Mouse (Mus musculus) embryonic facial prominence, embryonic 12.5 days (tissue): ENCODE data around the gene Itpr3. TPM values are rescaled to one million over a fixed set of nuclear protein-coding genes. Genes with fewer than 3 reads are reported as not detected.
A peak's percentile ranks its signal among the peaks of the same experiment; 100 is the strongest.

Experiments
- ATAC-seq: fragments of 200-750 bp; cut with Nextera tagmentation; 2 replicates; pipeline ENCODE4 v1.8.0; 2017; ENCODE audit not compliant: insufficient number of reproducible peaks, insufficient read depth, low FRiP score, low TSS enrichment
- H3K27ac ChIP-seq: fragments of 300-500 bp; sonication (generic); 2 replicates; pipeline ENCODE4 v1.5.1; 2016; ENCODE audit warnings: mild to moderate bottlenecking
- H3K27me3 ChIP-seq: fragments of 300-500 bp; sonication (generic); 2 replicates; pipeline ENCODE4 v1.6.1; 2016; ENCODE audit warnings: mild to moderate bottlenecking, moderate library complexity
- H3K36me3 ChIP-seq: fragments of 300-500 bp; sonication (generic); 2 replicates; pipeline ENCODE4 v1.6.1; 2016; ENCODE audit warnings: mild to moderate bottlenecking
- H3K4me1 ChIP-seq: fragments of 300-500 bp; sonication (generic); 2 replicates; pipeline ENCODE4 v1.6.1; 2016
- H3K4me2 ChIP-seq: fragments of 300-500 bp; sonication (generic); replicated peaks from 2 replicates; pipeline ENCODE4 v1.6.1; 2016; ENCODE audit warnings: mild to moderate bottlenecking, moderate library complexity
- H3K4me3 ChIP-seq: fragments of 300-500 bp; sonication (generic); 2 replicates; pipeline ENCODE4 v1.5.1; 2016; ENCODE audit warnings: mild to moderate bottlenecking
- H3K9ac ChIP-seq: fragments of 300-500 bp; sonication (generic); 2 replicates; pipeline ENCODE4 v1.6.1; 2016; ENCODE audit warnings: mild to moderate bottlenecking, moderate library complexity
- H3K9me3 ChIP-seq: fragments of 300-500 bp; sonication (generic); 2 replicates; pipeline ENCODE4 v1.6.1; 2016; ENCODE audit warnings: mild to moderate bottlenecking, moderate library complexity
- WGBS: fragments of 180-500 bp; shearing (Covaris S2); methylation state at CpG from one replicate; pipeline ENCODE4 v1.1.7; 2016; 5-methylcytosine and 5-hydroxymethylcytosine counted together
- polyA plus RNA-seq: library from polyadenylated mRNA; unstranded; fragments of >200 nt; fragmentation: Nextera tagmentation; extraction: Ambion mirVana; gene quantifications from 2 replicates; pipeline ENCODE4 v1.2.1, GENCODE M21; 2016

Itpr3 gene
- polyA plus RNA-seq, 1 experiment from 2014 or later = 3.2 TPM

GRCm38 (mm10) chr17:27025951-27026350, 31.2 kb upstream of the Itpr3 start:
- Histone ChIP-seq H3K36me3 (peaks cover 47% of the 10 kb centered on the region), H3K9ac (no peak overlapping the region), H3K27ac (no peak overlapping the region), H3K4me3 (no peak overlapping the region), H3K4me1 (peaks cover 14% of the 10 kb centered on the region; the same call in 1 of the 2 replicates), H3K27me3 (no peaks in the 10 kb centered on the region), H3K4me2 (no peak overlapping the region), H3K9me3 (no peaks in the 10 kb centered on the region)
- WGBS = 91% methylated on average over 3 of the region's 3 CpGs
- no peak for ATAC-seq

GRCm38 (mm10) chr17:27027460-27028283, 29.4 kb upstream of the Itpr3 start:
- peaks cover 30% of the 10 kb centered on the region for H3K36me3 ChIP-seq
- ATAC-seq = 0 out of 2 replicates have a peak, but pooled peaks have one; percentile 31
- peak overlapping the region; percentile 62 for H3K4me3 ChIP-seq
- peaks cover 14% of the 10 kb centered on the region; the same call in 1 of the 2 replicates for H3K4me1 ChIP-seq
- H3K27me3 ChIP-seq = no peaks in the 10 kb centered on the region
- peak overlapping the region; percentile 82 for H3K27ac ChIP-seq
- H3K9ac ChIP-seq = peak overlapping the region; percentile 90
- WGBS = 34% methylated on average over 12 of the region's 12 CpGs
- no peaks in the 10 kb centered on the region for H3K9me3 ChIP-seq
- H3K4me2 ChIP-seq = peak overlapping the region; percentile 76

- Histone ChIP-seq H3K9me3 (no peaks in the 10 kb centered on the region), H3K9ac (peak overlapping the region; percentile 90), H3K4me1 (peaks cover 14% of the 10 kb centered on the region; the same call in 1 of the 2 replicates), H3K27me3 (no peaks in the 10 kb centered on the region), H3K36me3 (peaks cover 23% of the 10 kb centered on the region), H3K4me2 (peak overlapping the region; percentile 76), H3K4me3 (peak overlapping the region; percentile 62), H3K27ac (peak overlapping the region; percentile 82)
- peak; percentile 66 for ATAC-seq
- under 1% methylated on average over 19 of the region's 19 CpGs for whole genome bisulfite sequencing
Observed at GRCm38 (mm10) chr17:27028284-27028795, 28.8 kb upstream of the Itpr3 start.

- Histone ChIP-seq H3K27ac (peak within 1 kb of the TSS; percentile 82), H3K4me3 (peak within 1 kb of the TSS; percentile 62), H3K4me2 (peak within 1 kb of the TSS; percentile 76), H3K27me3 (no peaks in the 10 kb centered on the region), H3K9me3 (no peaks in the 10 kb centered on the region), H3K9ac (peak within 1 kb of the TSS; percentile 90), H3K36me3 (peaks cover 17% of the 10 kb centered on the region), H3K4me1 (peaks cover 14% of the 10 kb centered on the region; the same call in 1 of the 2 replicates)
- no peak for ATAC-seq
- 84% methylated on average over 3 of the region's 4 CpGs for WGBS
Observed at GRCm38 (mm10) chr17:27028909-27029308, 28.2 kb upstream of the Itpr3 start, which contains the start of gene Bak1. Bak1 (minus strand) TSS chr17:27029009.

GRCm38 (mm10) chr17:27029431-27029830, 27.7 kb upstream of the Itpr3 start:
- WGBS = 86% methylated on average over 14 of the region's 14 CpGs
- no peak for ATAC-seq
- H3K9me3 ChIP-seq = no peaks in the 10 kb centered on the region
- no peak overlapping the region for H3K27ac ChIP-seq
- no peak overlapping the region for H3K4me3 ChIP-seq
- H3K36me3 ChIP-seq = peaks cover 12% of the 10 kb centered on the region
- no peak overlapping the region for H3K4me2 ChIP-seq
- H3K9ac ChIP-seq = no peak overlapping the region
- H3K27me3 ChIP-seq = no peaks in the 10 kb centered on the region
- H3K4me1 ChIP-seq = peaks cover 14% of the 10 kb centered on the region; the same call in 1 of the 2 replicates

- H3K36me3 ChIP-seq = no peaks in the 10 kb centered on the region
- no peaks in the 10 kb centered on the region for H3K9me3 ChIP-seq
- no peak overlapping the region for H3K4me2 ChIP-seq
- H3K4me3 ChIP-seq = no peak overlapping the region
- no peaks in the 10 kb centered on the region for H3K27me3 ChIP-seq
- no peak overlapping the region for H3K27ac ChIP-seq
- 95% methylated on average over 4 of the region's 4 CpGs for WGBS
- no peak for ATAC-seq
- no peak overlapping the region for H3K9ac ChIP-seq
- peaks cover 14% of the 10 kb centered on the region; the same call in 1 of the 2 replicates for H3K4me1 ChIP-seq
Observed at GRCm38 (mm10) chr17:27030896-27031295, 26.2 kb upstream of the Itpr3 start.

GRCm38 (mm10) chr17:27032328-27032727, 24.8 kb upstream of the Itpr3 start:
- Histone ChIP-seq H3K9ac (no peak overlapping the region), H3K36me3 (no peaks in the 10 kb centered on the region), H3K4me2 (no peak overlapping the region), H3K9me3 (no peaks in the 10 kb centered on the region), H3K27ac (no peak overlapping the region), H3K27me3 (no peaks in the 10 kb centered on the region), H3K4me3 (no peak overlapping the region), H3K4me1 (peaks cover 13% of the 10 kb centered on the region; the same call in 1 of the 2 replicates)
- WGBS = 61% methylated on average over 7 of the region's 7 CpGs
- ATAC-seq = no peak

- no peaks in the 10 kb centered on the region for H3K9me3 ChIP-seq
- peaks cover 11% of the 10 kb centered on the region for H3K4me1 ChIP-seq
- ATAC-seq = no peak
- H3K27ac ChIP-seq = no peak overlapping the region
- no peak overlapping the region for H3K4me2 ChIP-seq
- no peaks in the 10 kb centered on the region for H3K36me3 ChIP-seq
- no peak overlapping the region for H3K9ac ChIP-seq
- 3% methylated on average over 14 of the region's 14 CpGs for WGBS
- H3K27me3 ChIP-seq = no peaks in the 10 kb centered on the region
- H3K4me3 ChIP-seq = no peak overlapping the region
Observed at GRCm38 (mm10) chr17:27032869-27033268, 24.2 kb upstream of the Itpr3 start.

GRCm38 (mm10) chr17:27036465-27036864, 20.6 kb upstream of the Itpr3 start:
- H3K4me1 ChIP-seq = peaks cover 41% of the 10 kb centered on the region
- no peaks in the 10 kb centered on the region for H3K27me3 ChIP-seq
- 0 out of 2 replicates have a peak overlapping the region, but pooled peaks have one; percentile 11 for H3K27ac ChIP-seq
- ATAC-seq = no peak
- H3K4me3 ChIP-seq = no peak overlapping the region
- 67% methylated on average over 7 of the region's 7 CpGs for whole genome bisulfite sequencing
- no peak overlapping the region for H3K9ac ChIP-seq
- no peak overlapping the region for H3K4me2 ChIP-seq
- no peaks in the 10 kb centered on the region for H3K36me3 ChIP-seq
- no peaks in the 10 kb centered on the region for H3K9me3 ChIP-seq

GRCm38 (mm10) chr17:27038335-27039050, 18.6 kb upstream of the Itpr3 start:
- H3K27ac ChIP-seq = peak overlapping the region; percentile 42; the same call in 1 of the 2 replicates
- H3K9ac ChIP-seq = no peak overlapping the region
- no peaks in the 10 kb centered on the region for H3K36me3 ChIP-seq
- no peak overlapping the region for H3K4me3 ChIP-seq
- 0 out of 2 replicates have a peak overlapping the region, but pooled peaks have one; percentile 0 for H3K4me2 ChIP-seq
- H3K9me3 ChIP-seq = no peaks in the 10 kb centered on the region
- 33% methylated on average over 17 of the region's 18 CpGs for WGBS
- no peak for ATAC-seq
- no peaks in the 10 kb centered on the region for H3K27me3 ChIP-seq
- H3K4me1 ChIP-seq = peaks cover 43% of the 10 kb centered on the region

- no peak for ATAC-seq
- H3K36me3 ChIP-seq = no peaks in the 10 kb centered on the region
- peak overlapping the region; percentile 32; the same call in 1 of the 2 replicates for H3K4me2 ChIP-seq
- H3K4me1 ChIP-seq = peaks cover 43% of the 10 kb centered on the region
- H3K9ac ChIP-seq = no peak overlapping the region
- H3K27ac ChIP-seq = peak overlapping the region; percentile 77
- 51% methylated on average over 10 of the region's 10 CpGs for WGBS
- H3K4me3 ChIP-seq = no peak overlapping the region
- no peaks in the 10 kb centered on the region for H3K27me3 ChIP-seq
- H3K9me3 ChIP-seq = no peaks in the 10 kb centered on the region
Observed at GRCm38 (mm10) chr17:27039432-27040102, 17.5 kb upstream of the Itpr3 start.
